Mouse (Mus musculus): Measurements from ENCODE around the gene Rmdn3. TPM values are rescaled to one million over a fixed set of nuclear protein-coding genes. Genes with fewer than 3 reads are reported as not detected.

Rmdn3 gene
- 10 to 100 TPM; 19.4 to 20.4 TPM for total RNA-seq (2021)
- long read RNA-seq, experiment 1, transcript Rmdn3-201 (13 exons, 2,249 nt), result major isoform, 24 of 27 reads
- long read RNA-seq, experiment 1, partial matches to known transcripts, result 1 of 27 reads
- long read RNA-seq, experiment 1, other reads (novel, unspliced or antisense), result 2 of 27 reads
- long read RNA-seq, experiment 2, transcript Rmdn3-201 (13 exons, 2,249 nt), result major isoform, 10 of 11 reads
- long read RNA-seq, experiment 2, partial matches to known transcripts, result 0 of 11 reads
- long read RNA-seq, experiment 2, other reads (novel, unspliced or antisense), result 1 of 11 reads

GRCm38 (mm10) chr2:119156681-119157572 lies at the start of gene Rmdn3:
TSS of gene Rmdn3 (minus strand) at chr2:119157034.
- DNase-seq, result peak; percentile 94 to 96

- DNase-seq, result peak in 1 of 2 experiments; percentile 35
Observed at GRCm38 (mm10) chr2:119203871-119204460, 47.1 kb upstream of the Rmdn3 start.

- DNase-seq, result peak; percentile 41 to 48
Observed at GRCm38 (mm10) chr2:119202914-119203453, 46.1 kb upstream of the Rmdn3 start.

DNA sequence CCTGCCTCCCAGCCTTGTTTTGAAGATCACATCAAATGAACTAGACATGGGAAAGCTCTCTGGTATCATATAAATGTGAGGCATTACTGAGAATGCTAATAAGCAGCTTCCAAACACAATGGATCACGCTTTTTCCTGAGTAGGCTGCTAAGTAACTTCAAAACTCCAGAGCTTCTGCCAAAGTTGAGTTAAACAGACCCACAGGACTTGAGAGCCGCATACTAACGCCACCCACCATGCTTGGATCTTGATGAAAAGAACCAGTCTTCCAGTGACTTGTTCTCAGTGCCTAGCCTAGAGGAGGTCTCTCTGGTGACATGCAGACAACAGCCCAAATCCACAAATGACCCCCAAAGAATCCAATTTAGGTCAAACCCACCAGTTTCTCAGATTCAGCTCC lies 42.1 kb upstream of the Rmdn3 start:
- no peak for DNase-seq

GRCm38 (mm10) chr2:119198049-119198448 lies 41.2 kb upstream of the Rmdn3 start:
- DNase-seq, result no peak

- no peak for DNase-seq
Observed at GRCm38 (mm10) chr2:119197493-119197892, 40.7 kb upstream of the Rmdn3 start.

GRCm38 (mm10) chr2:119196316-119197108 lies 39.7 kb upstream of the Rmdn3 start:
- no peak for DNase-seq

DNA sequence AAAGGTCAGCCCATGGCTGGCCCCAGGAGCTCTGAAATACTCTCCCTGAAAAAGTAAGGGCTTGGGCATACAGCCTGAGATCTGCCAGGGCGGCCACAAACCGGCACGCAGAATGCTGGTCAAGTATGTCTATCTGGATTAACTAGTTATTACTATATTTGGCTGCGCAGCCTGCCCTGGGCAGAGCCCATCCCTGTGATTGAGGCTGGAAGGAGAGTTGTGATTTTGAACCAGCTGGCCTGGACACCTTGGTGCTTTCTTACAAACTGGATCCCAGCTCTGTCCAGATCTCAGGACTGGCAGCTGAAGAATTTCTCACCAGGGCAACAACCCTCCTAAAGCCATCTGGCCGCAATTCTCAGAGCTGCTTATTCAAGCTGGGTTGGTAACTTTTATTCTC lies 37.3 kb upstream of the Rmdn3 start:
- peak; percentile 25 to 44 for DNase-seq

DNA sequence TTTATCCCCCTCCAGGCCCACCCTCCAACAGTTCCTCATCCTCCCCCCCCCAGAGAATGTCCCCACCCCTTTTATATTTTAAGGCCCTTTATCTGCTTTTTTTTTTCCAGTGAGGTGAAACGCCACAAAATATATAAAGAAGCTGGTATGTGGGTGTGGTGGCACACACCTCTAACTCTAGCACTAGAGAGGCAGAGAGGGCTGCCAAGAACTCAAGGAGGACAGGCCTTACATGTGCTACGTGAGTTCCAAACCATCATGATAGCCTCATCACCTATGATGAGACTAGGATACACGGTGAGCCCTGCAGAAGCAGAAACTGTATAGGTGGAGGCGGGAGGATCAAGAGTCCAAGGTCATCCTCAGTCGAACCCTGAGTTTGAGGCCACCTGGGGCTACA lies 34.1 kb upstream of the Rmdn3 start:
- no peak for DNase-seq

GRCm38 (mm10) chr2:119189029-119189710 lies 32.3 kb upstream of the Rmdn3 start:
- peak; percentile 82 to 95 for DNase-seq

- DNase-seq, result no peak
Observed at GRCm38 (mm10) chr2:119182914-119183313, 26.1 kb upstream of the Rmdn3 start.

DNA sequence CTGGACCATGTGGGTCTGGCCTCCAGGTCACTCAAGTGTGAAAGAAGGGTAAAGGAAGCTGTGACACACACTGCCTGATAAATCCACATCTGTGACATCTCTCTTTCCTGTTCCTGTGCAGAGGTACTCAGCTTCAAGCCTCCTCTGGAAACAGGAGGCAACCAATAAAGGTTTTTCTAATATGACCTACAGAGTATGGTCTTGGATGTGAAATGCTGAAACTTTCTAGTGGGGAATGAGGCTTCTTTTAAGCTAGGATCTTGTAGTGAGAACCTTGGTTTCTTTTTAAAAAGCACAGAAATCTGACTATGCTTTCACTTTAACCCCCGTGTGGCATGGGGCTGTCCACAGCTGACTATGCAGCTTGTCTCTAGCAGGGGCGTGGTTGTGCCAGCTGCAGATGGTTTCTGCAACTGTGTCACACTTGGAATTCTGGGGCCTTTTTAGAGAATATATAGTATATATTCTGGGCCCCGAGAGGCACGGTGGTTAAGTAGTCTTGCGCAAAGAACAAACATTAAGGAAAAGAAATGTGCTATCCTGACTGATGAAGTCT lies 20.6 kb upstream of the Rmdn3 start:
- no peak for DNase-seq

DNA sequence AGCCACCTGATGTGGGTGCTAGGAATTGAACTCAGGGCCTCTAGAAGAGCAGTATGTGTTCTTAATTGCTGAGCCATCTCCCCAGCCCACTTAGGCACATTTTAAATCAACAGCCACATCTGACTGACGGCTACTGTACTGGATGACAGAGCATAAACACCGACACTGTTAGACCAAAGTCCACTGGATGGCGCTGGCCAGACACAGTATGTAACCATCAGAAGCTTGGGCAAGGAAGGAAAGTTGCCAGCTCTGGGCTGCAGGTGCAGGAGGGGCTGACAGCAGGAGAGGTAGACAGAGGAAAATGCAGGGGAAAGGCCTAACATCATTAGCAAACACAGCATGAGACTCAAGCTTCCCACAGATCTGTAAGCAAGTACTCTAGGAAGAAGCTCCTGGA lies 19.9 kb upstream of the Rmdn3 start:
- DNase-seq, result no peak

DNA sequence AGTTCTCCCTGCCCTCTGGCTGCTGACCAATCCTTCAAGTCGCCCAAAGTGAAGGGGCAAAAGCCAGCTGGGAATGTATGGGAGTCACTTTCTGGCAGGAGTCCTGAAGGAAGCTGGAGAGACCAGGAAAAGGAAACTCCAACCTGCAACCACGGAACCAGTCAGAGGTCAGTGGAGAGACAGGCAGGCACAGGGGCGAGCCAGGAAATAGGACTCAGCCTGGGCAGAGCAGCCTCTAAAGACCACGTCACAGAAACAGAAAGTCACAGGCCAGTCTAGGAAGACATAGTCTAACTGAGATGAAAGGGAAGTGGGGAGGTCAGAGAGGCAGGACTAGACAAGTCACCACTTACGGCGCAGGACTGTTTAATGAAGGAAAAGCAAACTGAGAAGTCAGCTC lies 18.8 kb upstream of the Rmdn3 start:
- DNase-seq, result no peak

DNA sequence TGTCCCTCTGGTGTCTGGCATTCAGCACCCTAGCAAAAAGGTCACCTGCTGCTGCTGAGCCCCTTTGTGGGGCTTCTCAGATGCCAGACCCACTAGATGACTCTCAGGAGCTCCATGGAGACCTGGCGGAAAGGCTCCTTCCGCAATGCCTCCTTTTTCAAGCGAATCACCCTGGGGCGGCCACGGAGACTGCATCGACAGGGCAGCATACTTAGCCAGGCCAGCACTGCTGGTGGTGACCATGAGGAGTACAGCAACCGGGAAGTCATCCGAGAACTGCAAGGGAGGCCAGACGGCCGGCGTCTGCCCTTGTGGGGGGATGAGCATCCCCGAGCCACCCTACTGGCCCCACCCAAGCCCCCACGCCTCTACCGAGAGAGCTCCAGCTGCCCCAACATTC lies 18.0 kb upstream of the Rmdn3 start:
- no peak for DNase-seq

- peak in 1 of 2 experiments; percentile 28 for DNase-seq
Observed at GRCm38 (mm10) chr2:119173991-119174651, 17.3 kb upstream of the Rmdn3 start, which contains the start of gene Gm14137. TSS of gene Gm14137 (plus strand) at chr2:119174509.

DNA sequence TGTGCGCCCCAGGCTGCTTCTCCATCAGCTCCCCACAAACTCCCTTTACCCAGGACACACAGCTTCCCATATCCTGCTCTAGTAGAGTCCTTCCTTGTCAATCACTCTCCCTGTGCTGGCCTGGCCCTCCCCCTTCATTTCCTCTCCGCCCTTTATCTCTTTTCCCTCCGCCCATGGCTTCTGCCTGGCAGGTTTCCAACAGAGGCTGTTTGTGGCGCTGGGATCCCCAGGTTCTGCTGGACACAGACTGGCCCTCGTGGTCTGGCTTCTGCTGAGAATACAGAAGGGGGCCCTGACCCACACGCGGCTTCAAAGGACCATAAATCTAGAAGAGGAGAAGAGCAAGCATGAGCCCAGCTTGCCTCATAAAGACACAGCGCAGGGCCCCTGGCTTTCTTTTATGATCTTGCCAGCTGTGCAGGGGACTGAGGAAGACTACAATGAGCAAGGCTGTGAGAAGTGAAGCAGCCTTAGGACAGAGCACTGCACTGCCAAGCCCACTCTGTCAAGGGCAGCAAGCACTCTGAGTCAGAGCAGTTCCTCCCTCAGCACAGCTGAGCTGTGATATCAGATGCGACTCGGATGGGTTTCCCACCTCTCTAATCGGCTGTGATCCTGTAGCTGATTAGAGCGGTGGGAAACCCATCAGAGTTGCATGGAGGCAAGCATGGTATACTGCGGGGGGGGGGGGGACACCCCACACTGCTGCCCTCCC lies 16.2 kb upstream of the Rmdn3 start:
- DNase-seq, result peak; percentile 83 to 85

GRCm38 (mm10) chr2:119172446-119172845 lies 15.6 kb upstream of the Rmdn3 start:
- DNase-seq, result no peak

DNA sequence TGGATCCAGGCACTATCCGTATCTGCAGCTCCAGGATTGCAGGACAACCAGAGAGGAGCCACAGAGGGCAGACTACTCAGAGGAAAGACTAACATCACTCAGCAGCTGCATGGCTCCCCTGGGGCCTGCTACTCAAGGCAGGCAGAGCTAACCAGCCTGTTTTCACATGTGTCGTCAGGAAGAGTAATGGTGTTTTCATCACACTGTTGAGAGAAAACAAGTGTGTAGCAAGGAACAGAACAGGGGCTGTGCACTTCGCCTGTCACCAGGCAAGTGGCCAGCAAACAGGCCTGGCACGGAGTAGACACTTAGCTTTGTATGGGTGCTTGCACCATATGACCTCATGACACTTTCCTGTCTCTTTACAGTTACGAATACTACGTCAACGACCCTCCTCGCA lies 14.7 kb upstream of the Rmdn3 start:
- DNase-seq, result peak; percentile 30 to 35

DNA sequence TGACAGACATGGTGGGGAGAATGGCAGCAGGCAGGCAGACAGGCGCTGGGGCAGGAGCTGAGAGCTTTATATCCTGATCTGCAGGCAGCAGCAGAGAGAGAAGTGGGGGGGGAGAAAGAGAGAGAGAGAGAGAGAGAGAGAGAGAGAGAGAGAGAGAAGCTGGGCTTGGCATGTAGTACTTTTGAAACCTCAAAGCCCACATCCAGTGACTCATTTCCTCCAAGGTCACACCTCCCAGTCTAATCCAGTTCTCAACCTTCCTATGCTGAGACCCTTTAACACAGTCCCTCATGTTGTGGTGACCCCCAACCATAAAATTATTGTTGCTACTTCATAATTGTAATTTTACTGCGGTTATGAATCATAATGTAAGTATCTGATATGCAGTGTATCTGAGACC lies 13.4 kb upstream of the Rmdn3 start:
- DNase-seq, result no peak
